Mouse (Mus musculus): ENCODE measurements at regions not wholly inside any gene's neighbourhood (a gene's known extent, or its start where the extent isn't known, plus 50 kb on each side); places are given as distances from the start of the nearest gene placed in this dataset.

DNA sequence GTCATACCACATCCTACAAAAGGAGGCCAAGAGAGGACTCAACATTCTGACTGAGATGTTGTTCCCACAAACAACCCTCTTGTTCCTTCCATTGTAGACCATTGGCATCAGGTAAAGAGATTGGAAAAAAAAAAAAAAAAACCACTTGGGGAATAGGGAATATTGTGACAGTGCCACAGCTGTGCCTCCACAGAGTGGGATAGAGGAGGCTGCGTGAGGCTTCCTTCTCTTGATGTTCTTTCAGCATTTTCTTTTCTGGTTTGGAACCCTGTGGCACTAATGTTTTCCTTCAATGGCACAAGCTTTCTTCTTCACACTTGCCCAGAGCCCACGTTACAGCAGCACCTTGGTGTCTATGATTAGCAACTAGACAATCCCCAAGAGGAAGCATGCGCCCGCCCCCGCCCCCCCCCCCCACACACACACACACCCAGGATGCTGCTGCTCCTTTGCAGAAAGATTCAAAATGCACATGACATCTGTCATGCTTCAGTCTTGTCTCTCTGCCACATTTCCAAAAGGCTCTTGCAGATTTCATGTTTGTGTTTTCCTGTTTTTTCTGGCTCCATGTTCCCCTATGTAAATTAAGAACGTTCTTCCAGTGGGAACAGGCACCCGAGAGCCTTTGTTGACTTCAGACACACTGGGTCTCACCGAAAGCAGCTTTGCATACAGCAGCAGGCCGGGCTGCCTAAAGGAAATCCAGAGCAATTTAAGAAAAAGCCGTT is 2283.4 kb upstream of the Gm7489 start:
- H3K9ac ChIP-seq (ENCODE audit: low read depth, poor library complexity, severe bottlenecking): no peak overlapping the region
- no peaks in the 10 kb centered on the region for H3K27me3 ChIP-seq (ENCODE audit: control insufficient read depth, insufficient read depth, low read length, poor library complexity, severe bottlenecking)
- H3K9me3 ChIP-seq (replicated peaks; ENCODE audit: control insufficient read depth, insufficient read depth, low read length, poor library complexity, severe bottlenecking): no peaks in the 10 kb centered on the region
- H3K27ac ChIP-seq (ENCODE audit: insufficient read depth, low read length): no peak overlapping the region
- H3K4me1 ChIP-seq (ENCODE audit: control insufficient read depth, insufficient read depth, low read length): no peaks in the 10 kb centered on the region
- no peaks in the 10 kb centered on the region for H3K36me3 ChIP-seq (ENCODE audit: control insufficient read depth, insufficient read depth, low read length, poor library complexity, severe bottlenecking)
- H3K4me3 ChIP-seq (ENCODE audit: low read depth, low read length): no peak overlapping the region
- no peak for TF ChIP-seq CTCF (IDR thresholded peaks at IDR 0.05; ENCODE audit: low read depth, low read length)
- TF ChIP-seq POLR2A (IDR thresholded peaks at IDR 0.05; ENCODE audit: insufficient read depth, low read length): no peak
- no peak for TF ChIP-seq EP300 (IDR thresholded peaks at IDR 0.05; ENCODE audit: insufficient read depth, low read depth, low read length)

DNA sequence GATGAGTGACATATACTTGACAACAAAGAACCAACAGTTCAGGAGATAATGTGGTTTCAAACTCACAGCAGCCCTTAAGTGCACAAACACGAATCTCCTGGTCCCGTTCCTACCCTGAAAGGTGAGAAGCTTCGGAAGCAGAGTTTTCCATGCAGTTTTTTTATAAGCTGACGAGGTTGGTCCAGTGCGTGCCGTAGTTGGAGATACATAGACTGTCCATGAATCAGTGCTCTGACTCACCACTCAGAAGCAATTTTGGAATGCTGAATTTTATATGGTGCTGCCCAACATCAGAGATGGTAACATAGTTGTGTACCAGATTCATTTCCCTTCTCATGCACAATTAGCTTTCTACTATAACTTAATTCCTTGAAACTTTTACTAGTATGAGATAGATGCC is 2263.3 kb upstream of the Gm7489 start:
- Histone ChIP-seq H3K27me3 (ENCODE audit: control insufficient read depth, insufficient read depth, low read length, poor library complexity, severe bottlenecking) (no peaks in the 10 kb centered on the region), H3K9ac (ENCODE audit: low read depth, poor library complexity, severe bottlenecking) (no peak overlapping the region), H3K9me3 (replicated peaks; ENCODE audit: control insufficient read depth, insufficient read depth, low read length, poor library complexity, severe bottlenecking) (no peaks in the 10 kb centered on the region), H3K4me3 (ENCODE audit: low read depth, low read length) (no peak overlapping the region), H3K4me1 (ENCODE audit: control insufficient read depth, insufficient read depth, low read length) (no peaks in the 10 kb centered on the region), H3K36me3 (ENCODE audit: control insufficient read depth, insufficient read depth, low read length, poor library complexity, severe bottlenecking) (no peaks in the 10 kb centered on the region), H3K27ac (ENCODE audit: insufficient read depth, low read length) (no peak overlapping the region)
- TF ChIP-seq EP300 (IDR thresholded peaks at IDR 0.05; ENCODE audit: insufficient read depth, low read depth, low read length): no peak
- no peak for TF ChIP-seq POLR2A (IDR thresholded peaks at IDR 0.05; ENCODE audit: insufficient read depth, low read length)
- no peak for TF ChIP-seq CTCF (IDR thresholded peaks at IDR 0.05; ENCODE audit: low read depth, low read length)

DNA sequence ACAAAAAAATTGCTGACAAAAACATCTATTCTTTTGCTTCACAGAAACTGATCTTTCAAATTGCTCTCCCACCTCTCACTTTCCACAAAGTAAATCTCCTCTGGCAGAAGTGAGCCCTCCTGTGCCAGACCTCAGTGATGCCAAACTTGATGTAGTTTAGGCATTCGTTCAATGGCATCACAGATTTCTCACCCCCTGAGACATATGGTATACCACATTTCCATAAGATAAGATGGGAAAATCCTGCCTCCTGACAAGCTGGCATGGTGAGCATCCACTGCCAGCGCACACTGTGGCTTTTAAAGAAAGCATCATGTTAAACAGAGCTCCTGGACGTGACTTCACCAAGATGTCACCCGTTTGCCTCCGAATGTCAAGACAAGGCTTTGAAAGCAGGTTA is 2257.2 kb upstream of the Gm7489 start:
- Histone ChIP-seq H3K27ac (ENCODE audit: insufficient read depth, low read length) (no peak overlapping the region), H3K9me3 (replicated peaks; ENCODE audit: control insufficient read depth, insufficient read depth, low read length, poor library complexity, severe bottlenecking) (no peaks in the 10 kb centered on the region), H3K4me3 (ENCODE audit: low read depth, low read length) (no peak overlapping the region), H3K9ac (ENCODE audit: low read depth, poor library complexity, severe bottlenecking) (no peak overlapping the region), H3K4me1 (ENCODE audit: control insufficient read depth, insufficient read depth, low read length) (no peaks in the 10 kb centered on the region), H3K36me3 (ENCODE audit: control insufficient read depth, insufficient read depth, low read length, poor library complexity, severe bottlenecking) (no peaks in the 10 kb centered on the region), H3K27me3 (ENCODE audit: control insufficient read depth, insufficient read depth, low read length, poor library complexity, severe bottlenecking) (0 out of 2 replicates have a peak, but pooled peaks cover 3% of the 10 kb centered on the region)
- TF ChIP-seq CTCF (IDR thresholded peaks at IDR 0.05; ENCODE audit: low read depth, low read length) (no peak), EP300 (IDR thresholded peaks at IDR 0.05; ENCODE audit: insufficient read depth, low read depth, low read length) (no peak), POLR2A (IDR thresholded peaks at IDR 0.05; ENCODE audit: insufficient read depth, low read length) (no peak)

DNA sequence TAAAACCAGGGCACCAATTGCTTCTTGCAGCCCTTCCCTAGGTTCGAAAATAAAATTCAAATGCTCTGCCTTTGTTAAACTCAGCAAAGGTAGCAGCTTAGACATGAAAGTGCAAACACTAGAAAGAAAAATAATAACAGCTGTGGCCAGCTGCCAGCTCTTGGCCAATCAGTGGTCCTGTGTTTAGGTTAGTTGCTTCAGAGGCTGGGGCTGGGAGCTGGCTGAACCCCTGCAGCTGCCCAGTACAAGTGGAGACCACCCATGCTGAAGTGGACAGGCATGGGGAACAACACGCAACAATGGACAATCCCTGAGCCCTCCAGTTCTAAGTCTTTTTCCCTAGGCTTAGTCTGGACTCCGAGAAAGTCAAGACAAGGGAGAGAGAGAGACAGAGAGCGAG is 2256.2 kb upstream of the Gm7489 start:
- Histone ChIP-seq H3K9ac (ENCODE audit: low read depth, poor library complexity, severe bottlenecking) (no peak overlapping the region), H3K4me1 (ENCODE audit: control insufficient read depth, insufficient read depth, low read length) (no peaks in the 10 kb centered on the region), H3K4me3 (ENCODE audit: low read depth, low read length) (no peak overlapping the region), H3K9me3 (replicated peaks; ENCODE audit: control insufficient read depth, insufficient read depth, low read length, poor library complexity, severe bottlenecking) (no peaks in the 10 kb centered on the region), H3K36me3 (ENCODE audit: control insufficient read depth, insufficient read depth, low read length, poor library complexity, severe bottlenecking) (no peaks in the 10 kb centered on the region), H3K27ac (ENCODE audit: insufficient read depth, low read length) (no peak overlapping the region), H3K27me3 (ENCODE audit: control insufficient read depth, insufficient read depth, low read length, poor library complexity, severe bottlenecking) (0 out of 2 replicates have a peak, but pooled peaks cover 3% of the 10 kb centered on the region)
- TF ChIP-seq EP300 (IDR thresholded peaks at IDR 0.05; ENCODE audit: insufficient read depth, low read depth, low read length) (no peak), POLR2A (IDR thresholded peaks at IDR 0.05; ENCODE audit: insufficient read depth, low read length) (no peak), CTCF (IDR thresholded peaks at IDR 0.05; ENCODE audit: low read depth, low read length) (no peak)

DNA sequence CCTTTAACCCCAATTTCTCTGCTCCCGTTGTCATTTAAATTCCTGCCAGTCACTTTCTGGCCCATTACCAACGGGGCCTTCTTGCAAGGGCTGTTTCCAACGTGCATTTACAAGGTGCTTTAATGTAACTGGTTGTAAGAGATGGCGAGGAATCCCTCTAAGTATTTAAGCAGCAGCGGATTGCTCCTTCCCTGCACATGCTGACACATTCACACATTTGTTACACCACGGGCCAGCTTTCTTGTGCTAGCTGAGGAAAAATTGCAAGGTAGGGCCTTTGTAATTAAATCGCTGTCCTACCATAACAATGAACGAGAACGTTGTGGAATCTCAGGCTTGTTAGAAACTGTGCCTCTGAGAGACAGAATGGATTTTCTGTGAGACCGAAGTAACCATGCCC is 2252.8 kb upstream of the Gm7489 start:
- 0 out of 2 replicates have a peak, but pooled peaks cover 3% of the 10 kb centered on the region for H3K27me3 ChIP-seq (ENCODE audit: control insufficient read depth, insufficient read depth, low read length, poor library complexity, severe bottlenecking)
- H3K9me3 ChIP-seq (replicated peaks; ENCODE audit: control insufficient read depth, insufficient read depth, low read length, poor library complexity, severe bottlenecking): no peaks in the 10 kb centered on the region
- H3K4me1 ChIP-seq (ENCODE audit: control insufficient read depth, insufficient read depth, low read length): no peaks in the 10 kb centered on the region
- TF ChIP-seq POLR2A (IDR thresholded peaks at IDR 0.05; ENCODE audit: insufficient read depth, low read length) (no peak), EP300 (IDR thresholded peaks at IDR 0.05; ENCODE audit: insufficient read depth, low read depth, low read length) (no peak), CTCF (IDR thresholded peaks at IDR 0.05; ENCODE audit: low read depth, low read length) (no peak)
- H3K9ac ChIP-seq (ENCODE audit: low read depth, poor library complexity, severe bottlenecking): no peak overlapping the region
- H3K27ac ChIP-seq (ENCODE audit: insufficient read depth, low read length): no peak overlapping the region
- no peaks in the 10 kb centered on the region for H3K36me3 ChIP-seq (ENCODE audit: control insufficient read depth, insufficient read depth, low read length, poor library complexity, severe bottlenecking)
- H3K4me3 ChIP-seq (ENCODE audit: low read depth, low read length): no peak overlapping the region

DNA sequence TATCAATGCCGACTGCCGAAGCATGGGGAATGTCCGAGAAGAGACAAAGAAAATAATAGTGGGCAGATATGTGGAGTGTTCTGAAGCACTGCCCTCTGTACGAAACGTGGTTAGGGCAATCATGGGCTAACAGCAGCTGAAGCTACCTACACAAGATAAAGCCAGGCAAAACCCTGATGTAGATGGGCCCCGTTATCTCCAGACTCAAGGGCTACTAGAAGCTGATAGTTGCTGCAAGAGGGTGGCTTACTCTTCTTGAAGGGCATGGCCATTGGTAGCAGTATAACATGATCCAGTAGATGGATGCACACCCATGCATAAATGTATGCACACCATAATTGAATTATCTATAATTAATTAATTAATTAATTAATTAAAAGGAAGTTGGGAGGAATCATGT is 2251.6 kb upstream of the Gm7489 start:
- Histone ChIP-seq H3K9ac (ENCODE audit: low read depth, poor library complexity, severe bottlenecking) (no peak overlapping the region), H3K27me3 (ENCODE audit: control insufficient read depth, insufficient read depth, low read length, poor library complexity, severe bottlenecking) (0 out of 2 replicates have a peak, but pooled peaks cover 3% of the 10 kb centered on the region), H3K4me3 (ENCODE audit: low read depth, low read length) (no peak overlapping the region), H3K9me3 (replicated peaks; ENCODE audit: control insufficient read depth, insufficient read depth, low read length, poor library complexity, severe bottlenecking) (no peaks in the 10 kb centered on the region), H3K27ac (ENCODE audit: insufficient read depth, low read length) (no peak overlapping the region), H3K4me1 (ENCODE audit: control insufficient read depth, insufficient read depth, low read length) (no peaks in the 10 kb centered on the region), H3K36me3 (ENCODE audit: control insufficient read depth, insufficient read depth, low read length, poor library complexity, severe bottlenecking) (no peaks in the 10 kb centered on the region)
- TF ChIP-seq EP300 (IDR thresholded peaks at IDR 0.05; ENCODE audit: insufficient read depth, low read depth, low read length) (no peak), POLR2A (IDR thresholded peaks at IDR 0.05; ENCODE audit: insufficient read depth, low read length) (no peak), CTCF (IDR thresholded peaks at IDR 0.05; ENCODE audit: low read depth, low read length) (no peak)

Data from ES-Bruce4 (cell line).